Mouse (Mus musculus): Measurements from ENCODE around the gene Dnase1l1.

Dnase1l1 gene

GRCm38 (mm10) chrX:74281732-74282394 is at the start of gene Dnase1l1, which contains the start of gene Taz:
Gene Dnase1l1, minus strand, starts transcription at chrX:74282337.
Gene Taz, plus strand, starts transcription at chrX:74281912.
- DNase-seq (ENCODE audit: low spot score in 2 of 2) = peak; percentile 27 to 46

GRCm38 (mm10) chrX:74330166-74330930 is 48.2 kb upstream of the Dnase1l1 start:
- DNase-seq (ENCODE audit: low spot score in 2 of 2) = no peak

DNA sequence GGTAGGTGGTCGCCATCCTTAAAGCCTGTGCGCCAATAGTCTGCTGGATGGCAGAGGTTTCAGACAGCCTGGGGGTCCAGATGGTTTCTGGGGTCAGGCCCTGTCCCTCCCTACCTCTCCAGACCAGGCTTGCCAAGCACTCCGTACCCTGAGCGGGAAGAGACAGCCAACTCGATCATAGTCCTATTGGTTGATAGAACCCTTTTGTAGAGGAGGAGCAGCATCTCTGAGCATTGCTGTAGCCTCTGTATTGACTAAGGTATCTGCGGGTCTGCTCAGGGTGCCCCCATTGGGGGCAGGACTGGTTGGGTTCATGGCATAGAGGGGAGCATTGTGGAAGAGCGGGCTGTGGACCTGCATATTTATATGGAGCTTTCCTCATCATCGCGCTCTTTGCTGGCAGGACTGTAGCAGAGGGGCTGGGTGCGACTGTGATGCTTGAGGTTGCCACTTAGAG is 47.1 kb upstream of the Dnase1l1 start:
- no peak for DNase-seq (ENCODE audit: low spot score in 2 of 2)

GRCm38 (mm10) chrX:74328725-74329161 is 46.6 kb upstream of the Dnase1l1 start, which contains the start of gene Plxna3:
Gene Plxna3, plus strand, starts transcription at chrX:74329066.
- peak; percentile 25 to 29 for DNase-seq (ENCODE audit: low spot score in 2 of 2)

GRCm38 (mm10) chrX:74312540-74313464 is 30.7 kb upstream of the Dnase1l1 start, which contains the start of gene Fam50a:
Gene Fam50a, plus strand, starts transcription at chrX:74313033.
- peak; percentile 79 to 80 for DNase-seq (ENCODE audit: low spot score in 2 of 2)

- DNase-seq (ENCODE audit: low spot score in 2 of 2) = peak; percentile 72 to 74
These were observed 22.9 kb upstream of the Dnase1l1 start, which contains the start of gene Gdi1 for GRCm38 (mm10) chrX:74304867-74305700. Gene Gdi1, plus strand, starts transcription at chrX:74304998.

GRCm38 (mm10) chrX:74299721-74300120 is 17.6 kb upstream of the Dnase1l1 start:
- no peak for DNase-seq (ENCODE audit: low spot score in 2 of 2)

GRCm38 (mm10) chrX:74298348-74298747 is 16.2 kb upstream of the Dnase1l1 start:
- DNase-seq (ENCODE audit: low spot score in 2 of 2) = no peak

GRCm38 (mm10) chrX:74296538-74297448 is 14.7 kb upstream of the Dnase1l1 start, which contains the start of gene Atp6ap1:
Gene Atp6ap1, plus strand, starts transcription at chrX:74297097.
- DNase-seq (ENCODE audit: low spot score in 2 of 2) = peak; percentile 84 to 87

- no peak for DNase-seq (ENCODE audit: low spot score in 2 of 2)
These were observed 11.3 kb upstream of the Dnase1l1 start for GRCm38 (mm10) chrX:74293431-74293830.

DNA sequence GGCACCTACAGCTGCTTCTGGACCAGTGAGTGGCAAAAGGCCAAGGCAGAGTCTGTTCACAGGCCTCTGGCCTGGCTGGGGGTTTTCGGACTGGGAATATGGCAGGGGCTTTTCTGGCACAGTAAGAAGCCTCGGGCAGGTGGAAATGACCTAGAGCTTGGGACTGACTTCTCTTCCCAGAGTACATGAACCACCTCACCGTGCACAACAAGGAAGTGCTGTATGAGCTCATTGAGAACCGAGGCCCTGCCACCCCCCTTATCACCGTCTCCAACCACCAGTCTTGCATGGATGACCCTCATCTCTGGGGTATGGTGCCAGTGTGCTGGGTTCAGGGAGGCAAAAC is 928 bp upstream of the Dnase1l1 start:
- peak in 1 of 2 experiments; percentile 2 for DNase-seq (ENCODE audit: low spot score in 2 of 2)

DNA sequence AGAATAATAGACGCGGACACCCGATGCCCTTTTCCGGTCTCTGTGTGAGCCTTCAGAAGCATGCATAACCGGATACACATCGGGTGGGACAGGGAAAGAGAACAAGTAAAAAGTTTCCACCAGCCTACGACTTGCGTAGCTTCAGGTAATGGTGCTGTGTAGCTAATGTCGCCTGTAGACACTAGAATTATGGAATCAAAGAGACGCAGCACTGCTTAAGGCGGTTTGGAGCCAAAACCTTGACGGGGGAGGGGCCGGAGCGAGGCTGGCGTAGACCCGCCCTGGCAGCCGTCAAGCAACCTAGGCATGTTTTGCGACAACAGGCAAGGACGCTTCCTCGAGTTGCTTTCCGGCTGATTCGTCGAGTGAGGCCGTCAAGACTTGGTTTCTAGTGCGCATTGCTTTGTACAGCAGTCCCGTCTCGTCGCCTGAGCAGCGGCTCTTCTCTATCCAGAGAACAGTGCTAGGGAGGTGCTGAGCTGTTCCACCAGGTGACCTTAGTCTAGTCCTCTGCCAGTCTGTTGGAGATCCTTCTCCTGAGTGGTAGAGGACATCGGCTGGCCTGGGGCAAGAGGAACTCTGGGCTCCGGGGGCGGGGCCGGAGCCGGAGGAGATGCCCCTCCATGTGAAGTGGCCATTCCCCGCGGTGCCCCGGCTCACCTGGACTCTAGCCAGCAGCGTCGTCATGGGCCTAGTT is 406 bp upstream of the Dnase1l1 start:
- DNase-seq (ENCODE audit: low spot score in 2 of 2) = peak; percentile 79 to 82

GRCm38 (mm10) chrX:74281041-74281731 is 951 bp downstream of the Dnase1l1 start:
- no peak for DNase-seq (ENCODE audit: low spot score in 2 of 2)

DNA sequence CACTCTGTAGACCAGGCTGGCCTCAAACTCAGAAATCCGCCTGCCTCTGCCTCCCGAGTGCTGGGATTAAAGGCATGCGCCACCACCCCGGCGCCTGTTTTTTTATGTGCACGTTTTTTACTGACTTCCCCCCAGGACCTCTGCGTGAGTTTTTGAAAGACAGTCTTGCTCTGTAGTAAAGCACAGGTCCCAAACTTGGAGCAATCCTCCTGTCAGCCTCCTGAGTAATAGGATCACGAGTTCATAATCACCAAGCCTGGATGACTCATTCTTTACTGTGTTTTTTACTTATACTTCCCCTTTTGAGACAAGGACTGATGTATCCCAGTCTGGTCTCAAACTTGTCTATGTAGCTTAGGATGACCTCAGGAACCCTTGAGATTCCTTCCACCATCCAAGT is 4.2 kb downstream of the Dnase1l1 start:
- DNase-seq (ENCODE audit: low spot score in 2 of 2) = no peak

- DNase-seq (ENCODE audit: low spot score in 2 of 2) = no peak
These were observed 8.5 kb downstream of the Dnase1l1 start for GRCm38 (mm10) chrX:74273422-74274322.

- peak in 1 of 2 experiments; percentile 7 for DNase-seq (ENCODE audit: low spot score in 2 of 2)
These were observed 11.1 kb downstream of the Dnase1l1 start for GRCm38 (mm10) chrX:74270902-74271551.

All from thymus, postnatal 10 days (tissue).